Mouse (Mus musculus): ENCODE measurements at regions not wholly inside any gene's neighbourhood (a gene's known extent, or its start where the extent isn't known, plus 50 kb on each side); places are given as distances from the start of the nearest gene placed in this dataset.

- TF ChIP-seq CTCF (IDR thresholded peaks at IDR 0.05; ENCODE audit: low read depth, low read length) = no peak
- TF ChIP-seq GATA1 (IDR thresholded peaks at IDR 0.05; ENCODE audit: borderline replicate concordance, low read length) = no peak
- TF ChIP-seq TAL1 (conservative IDR thresholded peaks at IDR 0.05; ENCODE audit: low read depth, low read length) = no peak
- no peak for TF ChIP-seq POLR2AphosphoS5 (IDR thresholded peaks at IDR 0.05; ENCODE audit: insufficient replicate concordance, low read depth, low read length)
- TF ChIP-seq GATA2 (IDR thresholded peaks at IDR 0.05; ENCODE audit: borderline replicate concordance, low read depth, low read length) = no peak
These were observed 105.6 kb upstream of the Egln3 start for GRCm38 (mm10) chr12:54309219-54309618.

Measured in G1E (cell line).